Mouse (Mus musculus) B cell, adult 2 months (primary cell): Measurements from ENCODE around the gene Tmem135.
"Not testable (repeated sequence)": the region's sequence is repeated elsewhere in the genome, so short reads cannot be mapped to it uniquely, and the experiment has no call there.

ENCODE experiments used
- DNase-seq, 2 experiments: peaks; one replicate each; pipeline ENCODE4 v3.0.0; 2022

Gene Tmem135

GRCm38 (mm10) chr7:89319351-89319750 is 84.7 kb downstream of the Tmem135 start:
- DNase-seq = no peak

GRCm38 (mm10) chr7:89317088-89317487 is 86.9 kb downstream of the Tmem135 start:
- DNase-seq = not testable (repeated sequence)

- no peak for DNase-seq
These were observed 87.9 kb downstream of the Tmem135 start for GRCm38 (mm10) chr7:89316112-89316511.

GRCm38 (mm10) chr7:89311555-89311954 is 92.5 kb downstream of the Tmem135 start:
- DNase-seq = peak; percentile 18 to 21

GRCm38 (mm10) chr7:89308926-89309325 is 95.1 kb downstream of the Tmem135 start:
- no peak for DNase-seq

- DNase-seq = peak; percentile 6 to 11
These were observed 95.8 kb downstream of the Tmem135 start for GRCm38 (mm10) chr7:89308238-89308637.

- DNase-seq = no peak
These were observed 97.2 kb downstream of the Tmem135 start for GRCm38 (mm10) chr7:89306831-89307230.

- no peak for DNase-seq
These were observed 99.1 kb downstream of the Tmem135 start for GRCm38 (mm10) chr7:89304958-89305357.

- no peak for DNase-seq
These were observed 100.3 kb downstream of the Tmem135 start for GRCm38 (mm10) chr7:89303765-89304164.

- DNase-seq = no peak
These were observed 105.0 kb downstream of the Tmem135 start for GRCm38 (mm10) chr7:89298911-89299458.

GRCm38 (mm10) chr7:89296941-89297340 is 107.1 kb downstream of the Tmem135 start:
- DNase-seq = no peak

GRCm38 (mm10) chr7:89282664-89283063 is 121.4 kb downstream of the Tmem135 start:
- no peak for DNase-seq

- peak; percentile 41 to 52 for DNase-seq
These were observed 133.6 kb downstream of the Tmem135 start for GRCm38 (mm10) chr7:89270438-89270837.

- DNase-seq = peak; percentile 28 to 32
These were observed 134.2 kb downstream of the Tmem135 start for GRCm38 (mm10) chr7:89269826-89270225.

- no peak for DNase-seq
These were observed 136.5 kb downstream of the Tmem135 start for GRCm38 (mm10) chr7:89267542-89267941.

- no peak for DNase-seq
These were observed 137.8 kb downstream of the Tmem135 start for GRCm38 (mm10) chr7:89266017-89266760.

- DNase-seq = no peak
These were observed 143.1 kb downstream of the Tmem135 start for GRCm38 (mm10) chr7:89260966-89261365.

- no peak for DNase-seq
These were observed 145.2 kb downstream of the Tmem135 start for GRCm38 (mm10) chr7:89258832-89259231.

- no peak for DNase-seq
These were observed 146.0 kb downstream of the Tmem135 start for GRCm38 (mm10) chr7:89257871-89258502.

- DNase-seq = no peak
These were observed 150.2 kb downstream of the Tmem135 start for GRCm38 (mm10) chr7:89253772-89254171.

- DNase-seq = no peak
These were observed 150.7 kb downstream of the Tmem135 start for GRCm38 (mm10) chr7:89253317-89253716.

GRCm38 (mm10) chr7:89251880-89252453 is 152.1 kb downstream of the Tmem135 start:
- no peak for DNase-seq

GRCm38 (mm10) chr7:89248135-89248850 is 155.7 kb downstream of the Tmem135 start:
- DNase-seq = peak; percentile 60 to 66
